Mouse (Mus musculus): ENCODE data around the gene Mapkapk3.

DNA sequence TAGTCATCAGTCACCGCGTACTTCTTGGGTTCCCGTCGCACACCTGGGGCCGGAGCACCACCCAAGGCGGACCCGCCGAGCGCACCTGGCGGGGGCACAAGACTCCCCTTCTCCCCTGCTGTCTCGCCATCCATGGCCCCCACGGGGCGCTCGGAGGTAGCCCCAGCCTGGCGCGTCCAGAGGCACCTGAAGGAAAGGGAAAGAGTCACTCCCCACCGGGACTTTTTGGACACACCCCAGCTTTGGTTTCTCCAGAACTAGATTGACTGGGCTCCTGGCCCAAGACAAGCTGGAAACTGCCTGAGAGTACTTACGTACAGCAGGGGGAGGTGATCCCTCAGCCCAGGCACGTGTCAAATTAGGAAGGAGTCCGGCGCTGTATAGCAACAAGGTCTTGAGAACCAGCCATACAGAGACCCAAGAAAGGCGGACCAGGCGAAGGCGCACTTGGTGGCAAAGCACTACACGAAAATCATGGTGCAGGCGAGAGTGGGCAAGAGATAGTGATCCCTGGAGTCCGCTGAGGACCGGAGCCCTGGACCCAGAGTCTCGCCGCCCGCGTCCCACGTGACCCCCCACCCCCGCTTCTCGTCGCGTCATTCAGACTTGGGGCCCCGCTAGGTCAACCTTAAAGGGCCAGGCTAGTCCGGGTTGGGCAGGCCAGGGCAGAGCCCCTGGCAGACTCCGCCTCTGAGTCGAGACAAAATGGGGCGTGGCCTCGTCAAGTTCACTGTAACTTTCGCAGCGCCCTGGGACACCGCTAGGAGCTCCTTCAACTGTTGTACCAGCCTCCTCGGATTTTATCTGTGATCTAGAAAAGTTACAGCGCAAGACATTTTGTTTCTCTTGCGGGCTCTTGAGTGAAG lies at the start of gene Mapkapk3:
- no peak for TF ChIP-seq POLR2A (IDR thresholded peaks at IDR 0.05; ENCODE audit: extremely low read depth, insufficient read depth, low read length)
- no peak for TF ChIP-seq CTCF (IDR thresholded peaks at IDR 0.05; ENCODE audit: extremely low read depth, insufficient read depth, low read length)

Data from cortical plate, adult 2 months (tissue).